Mouse (Mus musculus) neutrophil, adult 59 days (primary cell): ENCODE data around the gene Vmn2r112. TPM values are rescaled to one million over a fixed set of nuclear protein-coding genes. Genes with fewer than 3 reads are reported as not detected.

ENCODE experiments used
- total RNA-seq, 2 experiments: library from RNA; stranded (reverse); gene quantifications; 1 replicate in 1 of 2; 2 replicates in 1 of 2; pipeline ENCODE4 v1.2.4; 2023

Gene Vmn2r112
- total RNA-seq = not detected

DNA sequence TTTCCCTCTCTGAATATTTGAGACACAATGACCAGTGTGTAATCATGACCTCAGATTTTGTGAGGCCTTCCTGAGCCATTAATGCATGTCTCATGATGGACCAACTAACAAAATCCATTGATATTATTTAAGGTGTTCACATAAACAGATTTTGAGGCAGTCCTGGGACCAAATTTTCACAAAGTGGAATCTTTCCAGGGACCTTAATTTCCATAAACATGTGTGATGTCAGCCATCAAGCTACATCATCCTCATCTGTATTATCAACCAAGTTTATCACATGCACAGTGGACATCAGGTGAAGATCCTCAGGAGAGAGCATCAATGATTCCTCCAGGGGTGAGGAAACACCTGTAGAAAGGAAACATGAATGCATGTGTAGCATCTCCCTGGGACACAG is at the start of gene Vmn2r112:
TSS of gene Vmn2r112 (plus strand) at position 301 of the 400 bp plus-strand sequence.

DNA sequence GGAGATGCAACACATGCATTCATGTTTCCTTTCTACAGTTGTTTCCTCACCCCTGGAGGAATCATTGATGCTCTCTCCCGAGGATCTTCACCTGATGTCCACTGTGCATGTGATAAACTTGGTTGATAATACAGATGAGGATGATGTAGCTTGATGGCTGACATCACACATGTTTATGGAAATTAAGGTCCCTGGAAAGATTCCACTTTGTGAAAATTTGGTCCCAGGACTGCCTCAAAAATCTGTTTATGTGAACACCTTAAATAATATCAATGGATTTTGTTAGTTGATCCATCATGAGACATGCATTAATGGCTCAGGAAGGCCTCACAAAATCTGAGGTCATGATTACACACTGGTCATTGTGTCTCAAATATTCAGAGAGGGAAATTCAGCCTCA is 27.4 kb upstream of the Vmn2r112 start, which contains the start of gene Vmn2r111:
TSS of gene Vmn2r111 (minus strand) at position 101 of the 400 bp plus-strand sequence.

Other genes with a start within 250 kb of the Vmn2r112 start
- 1 to 10 TPM; 9.1 to 9.6 TPM for gene Zfp944, start 239.6 kb upstream of the Vmn2r112 start, total RNA-seq
- 1 to 10 TPM; 6.9 to 8.2 TPM for gene Zfp758, start 239.5 kb upstream of the Vmn2r112 start, total RNA-seq
- 1 to 10 TPM; 2.5 to 2.6 TPM for gene Zfp946, start 176.7 kb upstream of the Vmn2r112 start, total RNA-seq
- not detected for gene Vmn2r111, start 27.5 kb upstream of the Vmn2r112 start, total RNA-seq